Mouse (Mus musculus) yolk sac, embryonic 10.5 days (tissue): ENCODE results near the gene Gm40193.

Experiments
- DNase-seq: peaks from one replicate; pipeline ENCODE4 v3.0.0-alpha.2; 2017; ENCODE audit warnings: low spot score

The Gm40193 gene

GRCm38 (mm10) chr11:70506385-70506784 is 26.4 kb downstream of the Gm40193 start:
- peak; percentile 76 for DNase-seq

DNA sequence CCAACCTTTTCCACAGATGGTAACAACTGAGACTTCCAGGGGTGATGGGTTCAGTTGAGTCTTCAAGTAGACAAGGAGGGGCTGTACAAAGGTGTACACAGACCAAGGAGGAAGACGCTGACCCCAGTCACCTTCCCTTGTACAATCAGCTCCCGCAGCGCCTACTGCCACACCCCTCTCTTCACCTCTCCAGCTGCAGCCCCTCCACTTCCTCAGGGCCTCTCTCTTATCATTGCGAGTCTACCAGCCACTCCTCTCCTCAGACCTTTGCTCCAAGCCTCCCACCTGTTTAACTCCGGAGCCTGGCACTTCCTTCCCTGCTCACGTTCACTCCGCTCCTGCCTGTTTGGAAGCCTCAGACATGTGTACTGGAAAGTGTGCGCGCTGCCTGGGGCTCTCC is 27.8 kb downstream of the Gm40193 start, which contains the start of gene Tm4sf5:
Gene Tm4sf5, plus strand, starts transcription at position 275 of the 400 bp plus-strand sequence.
- peak; percentile 74 for DNase-seq

DNA sequence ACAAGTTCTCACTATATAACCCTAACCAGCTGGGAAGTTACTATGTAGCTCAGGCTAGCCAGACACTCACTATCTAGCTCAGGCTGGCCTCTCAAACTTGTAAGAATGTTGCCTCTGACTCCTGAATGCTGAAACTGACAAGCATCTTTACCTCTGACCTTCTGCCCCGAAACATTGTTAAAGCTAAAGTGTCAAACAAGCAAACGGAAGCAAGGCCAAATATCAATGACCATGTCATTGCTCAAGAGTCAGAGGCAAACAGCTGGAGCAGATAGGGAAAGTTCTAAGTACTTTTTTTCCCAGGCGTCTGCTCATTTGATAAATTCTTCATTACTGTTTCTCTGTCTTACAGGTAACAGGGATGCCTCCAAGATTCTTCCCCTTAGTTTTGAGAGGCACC is 30.7 kb downstream of the Gm40193 start:
- DNase-seq: peak; percentile 50

DNA sequence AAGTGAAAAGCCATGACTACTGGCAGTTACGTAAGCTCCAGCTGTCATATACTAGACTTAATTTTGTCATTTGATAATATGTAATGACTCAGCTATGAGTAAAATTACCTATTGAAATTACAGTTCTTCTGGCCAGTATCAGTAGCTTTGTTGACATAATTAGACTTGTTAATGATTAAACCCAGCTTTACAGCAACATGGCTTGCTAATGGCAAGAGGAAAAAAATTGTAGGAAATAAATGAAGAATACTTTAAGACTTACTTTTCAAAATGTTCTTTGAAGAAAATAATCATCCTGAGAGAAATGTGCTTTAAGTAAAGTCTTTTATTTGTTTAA is 32.3 kb downstream of the Gm40193 start:
- no peak for DNase-seq

DNA sequence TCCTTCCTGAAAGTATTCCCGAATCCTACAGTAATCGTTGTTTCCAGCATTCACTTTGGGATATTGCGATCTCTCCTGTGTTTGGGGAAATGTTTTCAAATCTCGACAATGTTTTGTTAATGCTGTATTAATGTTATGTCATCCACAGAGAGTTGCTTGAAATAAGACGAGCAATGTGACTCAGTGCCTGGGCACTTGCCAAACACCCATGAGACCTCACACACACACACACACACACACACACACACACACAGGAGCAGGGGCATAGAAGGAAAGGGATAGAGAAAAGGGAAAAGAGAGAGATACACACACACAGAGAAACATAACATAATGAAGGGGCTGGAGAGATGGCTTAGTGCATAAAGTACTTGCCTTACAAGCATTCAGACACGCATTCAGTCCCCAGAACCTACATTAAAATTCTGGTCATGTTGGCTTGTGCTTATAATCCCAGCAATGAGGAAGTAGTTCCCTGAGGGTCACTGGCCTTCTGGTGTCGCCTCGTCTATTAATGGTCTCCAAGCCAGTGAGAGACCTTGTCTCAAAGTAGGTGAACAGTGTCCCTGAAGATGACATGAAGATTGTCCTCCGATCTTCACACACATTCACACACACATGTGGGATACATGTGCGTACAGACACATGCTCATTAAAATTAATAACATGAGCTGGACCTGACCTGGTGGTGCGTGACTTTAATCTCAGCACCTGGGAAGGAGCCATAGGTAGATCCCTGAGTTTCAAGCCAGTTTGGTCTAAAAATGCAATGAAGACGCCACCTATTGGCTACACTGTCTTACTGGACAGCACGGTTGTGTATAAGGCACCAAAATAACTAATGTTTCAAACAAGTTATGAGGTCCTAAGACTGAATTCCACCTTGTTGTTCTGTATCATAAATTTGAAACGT is 32.9 kb downstream of the Gm40193 start:
- no peak for DNase-seq

- DNase-seq: no peak
Measured at GRCm38 (mm10) chr11:70489684-70490083, 43.1 kb downstream of the Gm40193 start.

DNA sequence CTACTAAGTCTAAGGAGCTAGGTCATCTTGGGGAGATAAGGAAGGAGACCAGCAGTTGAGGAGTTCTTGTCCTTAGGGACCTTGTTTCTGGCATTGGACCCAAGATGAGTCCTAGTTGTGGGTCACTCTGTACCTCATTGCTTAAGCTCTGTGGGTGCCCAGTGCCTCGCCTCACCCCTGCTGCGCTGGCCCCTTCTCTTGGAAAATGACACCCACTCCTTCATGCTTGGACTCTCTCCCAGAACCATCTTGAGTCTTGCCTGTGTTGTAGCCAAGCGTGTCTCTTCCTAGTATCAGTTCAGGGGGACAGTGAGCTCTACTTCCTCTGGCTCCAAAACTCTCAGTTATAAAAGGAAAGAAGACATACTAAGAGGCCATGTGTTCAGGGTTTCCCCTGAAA is 43.6 kb downstream of the Gm40193 start:
- DNase-seq: no peak

DNA sequence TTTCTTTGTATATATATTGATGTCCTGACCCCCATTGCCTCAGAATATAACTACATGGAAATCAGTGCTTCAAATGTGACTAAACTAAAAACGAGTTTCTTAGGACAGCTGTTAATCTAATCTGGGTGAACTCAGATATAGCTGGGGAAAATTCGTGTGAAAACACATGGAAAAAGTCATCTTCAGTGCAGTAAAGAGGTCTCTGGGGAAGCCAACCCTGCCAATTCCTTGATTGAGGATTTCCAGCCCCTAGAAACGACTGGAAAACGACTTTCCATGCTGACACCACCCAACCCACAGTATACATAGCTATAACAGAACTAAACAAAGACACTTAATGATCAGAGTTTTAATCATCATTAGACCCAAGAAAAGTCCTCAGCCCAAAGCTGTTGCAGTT is 44.9 kb downstream of the Gm40193 start:
- no peak for DNase-seq

DNA sequence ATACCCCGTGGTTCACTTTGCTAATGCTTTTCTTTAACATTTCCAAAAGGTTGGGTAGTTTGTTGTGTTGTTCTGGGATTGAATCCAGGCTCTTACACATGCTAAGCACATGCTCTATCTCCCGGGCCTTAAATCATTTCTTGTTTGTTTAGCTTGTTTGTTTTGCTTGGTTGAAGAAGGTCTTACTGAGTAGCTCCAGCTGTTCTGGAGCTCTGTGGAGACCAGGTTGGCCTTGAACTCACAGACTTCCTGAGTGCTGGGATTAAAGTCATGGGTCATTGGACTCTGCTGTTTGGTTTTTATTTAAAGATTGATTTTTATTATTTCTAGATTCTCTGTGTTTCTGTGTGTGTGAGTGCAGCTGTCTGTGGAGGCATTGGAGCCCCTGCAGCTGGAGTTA is 47.2 kb downstream of the Gm40193 start:
- DNase-seq: no peak
